Mouse (Mus musculus) hindbrain, embryonic 12.5 days (tissue): ENCODE results near the gene Camk2b. TPM values are rescaled to one million over a fixed set of nuclear protein-coding genes. Genes with fewer than 3 reads are reported as not detected.
"Not testable (repeated sequence)": the region's sequence is repeated elsewhere in the genome, so short reads cannot be mapped to it uniquely, and the experiment has no call there.

Experiments
- ATAC-seq: fragments of 200-750 bp; cut with Nextera tagmentation; 2 replicates; pipeline ENCODE4 v1.8.0; 2017; ENCODE audit warnings: moderate TSS enrichment; ENCODE audit not compliant: low FRiP score
- H3K27ac ChIP-seq: fragments of 300-500 bp; sonication (generic); 2 replicates; pipeline ENCODE4 v1.5.1; 2016; ENCODE audit warnings: mild to moderate bottlenecking
- H3K27me3 ChIP-seq: fragments of 300-500 bp; sonication (generic); 2 replicates; pipeline ENCODE4 v1.6.1; 2016; ENCODE audit warnings: mild to moderate bottlenecking
- H3K36me3 ChIP-seq: fragments of 300-500 bp; sonication (generic); 2 replicates; pipeline ENCODE4 v1.6.1; 2016; ENCODE audit warnings: mild to moderate bottlenecking
- H3K4me1 ChIP-seq: fragments of 300-500 bp; sonication (generic); 2 replicates; pipeline ENCODE4 v1.6.1; 2016
- H3K4me2 ChIP-seq: fragments of 300-500 bp; sonication (generic); replicated peaks from 2 replicates; pipeline ENCODE4 v1.6.1; 2016; ENCODE audit warnings: mild to moderate bottlenecking
- H3K4me3 ChIP-seq: fragments of 300-500 bp; sonication (generic); 2 replicates; pipeline ENCODE4 v1.5.1; 2016; ENCODE audit warnings: mild to moderate bottlenecking
- H3K9ac ChIP-seq: fragments of 300-500 bp; sonication (generic); 2 replicates; pipeline ENCODE4 v1.6.1; 2016; ENCODE audit warnings: mild to moderate bottlenecking, moderate library complexity
- H3K9me3 ChIP-seq: fragments of 300-500 bp; sonication (generic); replicated peaks from 2 replicates; pipeline ENCODE4 v1.6.1; 2016; ENCODE audit warnings: mild to moderate bottlenecking
- WGBS: fragments of 180-500 bp; shearing (Covaris S2); methylation state at CpG from one replicate; pipeline ENCODE4 v1.1.7; 2016; 5-methylcytosine and 5-hydroxymethylcytosine counted together
- polyA plus RNA-seq: library from polyadenylated mRNA; unstranded; fragments of >200 nt; fragmentation: Nextera tagmentation; extraction: Ambion mirVana; gene quantifications from 2 replicates; pipeline ENCODE4 v1.2.1, GENCODE M21; 2016

Gene Camk2b
- polyA plus RNA-seq, 1 experiment from 2014 or later, result 16.5 TPM

DNA sequence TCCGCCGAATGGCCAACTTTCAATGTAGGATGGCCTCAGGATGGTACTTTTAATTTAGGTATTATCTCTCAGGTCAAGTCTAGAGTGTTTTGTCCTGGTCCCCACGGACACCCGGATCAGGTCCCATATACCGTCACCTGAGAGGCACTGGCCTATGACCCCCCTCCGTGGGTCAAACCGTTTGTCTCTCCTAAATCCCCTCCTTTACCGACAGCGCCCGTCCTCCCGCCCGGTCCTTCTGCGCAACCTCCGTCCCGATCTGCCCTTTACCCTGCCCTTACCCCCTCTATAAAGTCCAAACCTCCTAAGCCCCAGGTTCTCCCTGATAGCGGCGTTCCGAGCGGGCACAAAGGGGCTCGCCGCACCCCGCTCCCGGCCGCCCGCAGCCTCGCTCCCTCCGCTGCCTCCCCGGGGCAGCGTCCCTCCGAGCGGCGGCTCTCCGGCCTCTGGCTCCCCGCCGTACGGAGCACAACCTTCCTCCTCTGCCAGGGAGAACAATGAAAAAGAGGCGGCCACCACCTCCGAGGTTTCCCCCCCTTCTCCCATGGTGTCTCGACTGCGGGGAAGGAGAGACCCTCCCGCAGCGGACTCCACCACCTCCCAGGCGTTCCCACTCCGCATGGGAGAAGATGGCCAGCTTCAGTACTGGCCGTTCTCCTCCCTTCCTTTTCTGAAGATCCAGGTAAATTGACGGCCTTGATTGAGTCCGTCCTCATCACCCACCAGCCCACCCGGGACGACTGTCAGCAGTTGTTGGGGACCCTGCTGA, 59.0 kb downstream of the Camk2b start:
- not testable (repeated sequence) for H3K36me3 ChIP-seq, H3K9me3 ChIP-seq, H3K27ac ChIP-seq, H3K4me1 ChIP-seq, ATAC-seq
- Histone ChIP-seq H3K9ac (peak overlapping the region; percentile 27; the same call in 1 of the 2 replicates), H3K27me3 (peaks cover 25% of the 10 kb centered on the region), H3K4me3 (peak overlapping the region; percentile 39), H3K4me2 (peak overlapping the region; percentile 53)
- 4% methylated on average over 19 of the region's 49 CpGs for WGBS

DNA sequence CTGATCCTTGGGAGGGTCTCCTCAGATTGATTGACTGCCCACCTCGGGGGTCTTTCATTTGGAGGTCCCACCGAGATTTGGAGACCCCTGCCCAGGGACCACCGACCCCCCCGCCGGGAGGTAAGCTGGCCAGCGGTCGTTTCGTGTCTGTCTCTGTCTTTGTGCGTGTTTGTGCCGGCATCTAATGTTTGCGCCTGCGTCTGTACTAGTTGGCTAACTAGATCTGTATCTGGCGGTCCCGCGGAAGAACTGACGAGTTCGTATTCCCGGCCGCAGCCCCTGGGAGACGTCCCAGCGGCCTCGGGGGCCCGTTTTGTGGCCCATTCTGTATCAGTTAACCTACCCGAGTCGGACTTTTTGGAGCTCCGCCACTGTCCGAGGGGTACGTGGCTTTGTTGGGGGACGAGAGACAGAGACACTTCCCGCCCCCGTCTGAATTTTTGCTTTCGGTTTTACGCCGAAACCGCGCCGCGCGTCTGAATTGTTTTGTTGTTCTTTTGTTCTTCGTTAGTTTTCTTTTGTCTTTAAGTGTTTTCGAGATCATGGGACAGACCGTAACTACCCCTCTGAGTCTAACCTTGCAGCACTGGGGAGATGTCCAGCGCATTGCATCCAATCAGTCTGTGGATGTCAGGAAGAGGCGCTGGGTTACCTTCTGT, 59.7 kb downstream of the Camk2b start:
- not testable (repeated sequence) for H3K4me1 ChIP-seq, H3K27ac ChIP-seq, ATAC-seq, H3K36me3 ChIP-seq, H3K9me3 ChIP-seq, H3K9ac ChIP-seq
- Histone ChIP-seq H3K4me3 (peak overlapping the region; percentile 39), H3K4me2 (peak overlapping the region; percentile 53), H3K27me3 (peaks cover 25% of the 10 kb centered on the region)
- WGBS, result 4% methylated on average over 39 of the region's 44 CpGs

DNA sequence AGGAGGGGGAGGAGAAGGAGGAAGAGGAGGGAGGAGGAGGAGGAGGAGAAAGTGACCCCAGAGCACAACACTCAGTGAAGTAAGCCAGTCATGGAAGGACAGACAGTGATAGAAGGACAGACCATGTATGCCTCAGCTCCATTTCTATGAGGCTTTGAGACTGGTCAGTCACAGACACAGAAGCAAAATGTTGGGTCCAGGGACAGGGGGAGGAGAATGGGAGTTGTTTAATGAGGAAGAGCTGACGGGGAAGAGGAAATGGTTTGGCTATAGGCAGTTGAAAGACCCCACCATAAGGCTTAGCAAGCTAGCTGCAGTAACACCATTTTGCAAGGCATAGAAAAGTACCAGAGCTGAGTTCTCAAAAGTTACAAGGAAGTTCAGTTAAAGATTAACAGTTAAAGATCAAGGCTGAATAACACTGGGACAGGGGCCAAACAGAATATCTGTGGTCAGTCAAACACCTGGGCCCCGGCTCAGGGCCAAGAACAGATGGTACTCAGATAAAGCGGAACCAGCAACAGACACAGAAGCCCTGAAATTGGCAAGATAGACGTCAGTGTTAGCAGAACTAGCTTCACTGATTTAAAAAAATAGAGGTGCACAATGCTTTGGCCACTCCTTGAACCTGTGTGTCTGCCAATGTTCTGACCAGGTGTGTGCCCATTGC, 60.7 kb downstream of the Camk2b start:
- ATAC-seq, H3K9me3 ChIP-seq, H3K9ac ChIP-seq: not testable (repeated sequence)

DNA sequence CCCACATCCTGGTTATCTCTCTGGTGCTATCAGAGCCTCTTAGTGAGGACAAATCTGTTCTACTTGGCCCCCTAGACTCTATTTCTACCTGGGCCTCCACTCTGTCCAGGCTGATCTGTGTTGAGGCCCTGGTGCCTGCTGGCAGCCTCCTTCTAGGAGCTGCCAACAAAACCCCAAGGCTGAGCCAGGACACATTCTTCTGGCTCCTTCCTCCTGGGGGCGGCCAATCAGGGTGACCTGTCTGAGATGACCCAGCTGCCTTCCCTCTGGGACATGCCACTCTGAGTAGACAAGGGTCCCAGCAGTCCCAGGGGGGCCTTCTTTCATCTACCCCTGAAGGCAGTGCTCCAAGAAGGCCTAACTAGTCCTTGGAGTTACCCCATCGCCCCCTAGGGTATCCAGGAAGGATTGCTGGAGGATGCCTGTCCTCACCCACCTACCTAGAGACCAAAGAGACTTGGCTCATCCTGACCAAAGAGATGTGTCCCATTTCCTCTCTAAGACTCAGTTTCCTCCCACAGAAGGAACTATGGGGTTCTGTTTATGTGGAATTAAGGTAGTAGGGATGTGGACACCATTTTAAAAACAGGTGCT, 63.0 kb downstream of the Camk2b start:
- WGBS, result 53% methylated on average over 2 of the region's 2 CpGs
- H3K4me1 ChIP-seq, result peaks cover 17% of the 10 kb centered on the region
- ATAC-seq, result no peak

More for the DNA sequence above, 60.7 kb downstream of the Camk2b start:
- not testable (repeated sequence) for H3K4me1 ChIP-seq, H3K36me3 ChIP-seq, H3K4me2 ChIP-seq, H3K4me3 ChIP-seq, H3K27ac ChIP-seq
- 42% methylated on average over 1 of the region's 4 CpGs for WGBS
- peaks cover 25% of the 10 kb centered on the region for H3K27me3 ChIP-seq

DNA sequence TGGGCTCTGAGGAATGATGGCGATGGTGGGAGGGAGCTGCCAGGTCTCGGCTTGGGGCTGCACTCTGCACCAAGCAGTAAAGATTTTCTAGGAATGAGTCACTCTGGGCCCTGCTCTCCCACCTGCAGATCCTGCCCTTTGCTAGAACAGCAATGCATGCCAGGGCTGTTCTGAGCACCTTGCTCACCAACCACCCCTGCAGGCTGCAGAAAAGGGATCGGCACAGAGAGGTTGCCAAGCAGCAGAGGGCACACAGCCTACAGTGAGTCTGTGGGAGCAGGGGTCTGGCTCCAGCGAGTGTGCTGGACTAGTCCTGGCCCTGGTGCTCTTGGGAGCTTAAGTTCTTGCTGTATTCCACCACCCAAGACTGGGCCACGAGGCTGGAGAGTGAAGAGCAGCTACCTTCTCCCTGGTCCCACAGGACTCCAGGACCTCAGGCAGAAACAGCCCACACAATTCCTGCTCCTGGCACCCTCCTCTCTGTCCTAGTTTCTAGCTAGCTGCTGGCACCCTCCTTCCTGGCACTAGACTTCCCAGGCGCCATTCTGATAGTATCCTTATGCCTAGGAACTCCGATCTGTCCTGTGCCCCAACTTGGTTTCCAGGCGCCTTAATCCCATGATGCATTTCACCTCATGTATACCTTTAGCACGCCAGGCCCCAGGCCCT, 64.0 kb downstream of the Camk2b start:
- no peak overlapping the region for H3K9ac ChIP-seq
- no peaks in the 10 kb centered on the region for H3K36me3 ChIP-seq
- no peaks in the 10 kb centered on the region for H3K9me3 ChIP-seq
- peaks cover 17% of the 10 kb centered on the region for H3K4me1 ChIP-seq
- no peak overlapping the region for H3K27ac ChIP-seq
- H3K4me2 ChIP-seq, result no peak overlapping the region
- H3K4me3 ChIP-seq, result no peak overlapping the region
- no peak for ATAC-seq
- H3K27me3 ChIP-seq, result peaks cover 18% of the 10 kb centered on the region
- 81% methylated on average over 9 of the region's 9 CpGs for WGBS

More for the DNA sequence above, 63.0 kb downstream of the Camk2b start:
- Histone ChIP-seq H3K4me2 (no peak overlapping the region), H3K4me3 (no peak overlapping the region), H3K27ac (no peak overlapping the region), H3K9ac (no peak overlapping the region), H3K27me3 (peaks cover 18% of the 10 kb centered on the region), H3K9me3 (no peaks in the 10 kb centered on the region), H3K36me3 (no peaks in the 10 kb centered on the region)

DNA sequence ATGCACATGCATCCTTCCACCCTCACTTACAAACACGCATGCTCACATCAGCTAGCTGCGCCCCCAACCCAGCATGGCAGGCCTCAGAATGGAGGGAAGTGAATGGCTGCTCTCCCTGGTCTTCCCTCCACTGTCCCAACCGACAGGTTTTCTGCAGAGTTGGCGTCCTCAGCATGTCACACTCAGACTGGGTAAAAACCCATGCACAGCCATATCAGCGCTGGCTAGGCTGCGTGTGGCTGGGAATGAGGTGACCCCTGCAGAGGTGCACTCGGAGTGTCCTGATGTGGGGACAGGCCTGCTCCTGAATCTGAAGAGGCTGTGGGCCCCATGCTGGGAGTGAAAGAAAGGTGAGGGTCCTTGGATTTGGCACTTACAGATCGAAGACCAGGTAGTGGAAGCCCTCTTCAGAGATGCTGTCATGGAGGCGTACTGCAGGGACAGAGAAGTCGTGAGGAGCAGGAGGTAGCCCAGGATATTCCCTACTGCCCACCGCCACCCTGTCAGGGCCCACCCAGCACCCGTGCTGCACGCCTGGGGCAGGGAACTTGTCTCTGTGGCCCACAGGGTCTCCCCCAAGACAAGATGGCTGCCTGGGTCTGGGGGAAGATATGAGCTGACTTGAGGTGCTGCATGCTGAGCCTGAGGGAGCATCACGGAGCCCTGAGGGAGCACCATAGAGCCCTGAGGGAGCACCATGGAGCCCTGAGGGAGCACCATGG, 65.0 kb downstream of the Camk2b start:
- Histone ChIP-seq H3K4me3 (no peak overlapping the region), H3K9ac (peak overlapping the region; percentile 20; the same call in 1 of the 2 replicates), H3K4me1 (peaks cover 17% of the 10 kb centered on the region), H3K27me3 (peaks cover 18% of the 10 kb centered on the region), H3K36me3 (no peaks in the 10 kb centered on the region), H3K4me2 (no peak overlapping the region), H3K9me3 (no peaks in the 10 kb centered on the region), H3K27ac (peak overlapping the region; percentile 66)
- 80% methylated on average over 14 of the region's 14 CpGs for WGBS
- no peak for ATAC-seq

DNA sequence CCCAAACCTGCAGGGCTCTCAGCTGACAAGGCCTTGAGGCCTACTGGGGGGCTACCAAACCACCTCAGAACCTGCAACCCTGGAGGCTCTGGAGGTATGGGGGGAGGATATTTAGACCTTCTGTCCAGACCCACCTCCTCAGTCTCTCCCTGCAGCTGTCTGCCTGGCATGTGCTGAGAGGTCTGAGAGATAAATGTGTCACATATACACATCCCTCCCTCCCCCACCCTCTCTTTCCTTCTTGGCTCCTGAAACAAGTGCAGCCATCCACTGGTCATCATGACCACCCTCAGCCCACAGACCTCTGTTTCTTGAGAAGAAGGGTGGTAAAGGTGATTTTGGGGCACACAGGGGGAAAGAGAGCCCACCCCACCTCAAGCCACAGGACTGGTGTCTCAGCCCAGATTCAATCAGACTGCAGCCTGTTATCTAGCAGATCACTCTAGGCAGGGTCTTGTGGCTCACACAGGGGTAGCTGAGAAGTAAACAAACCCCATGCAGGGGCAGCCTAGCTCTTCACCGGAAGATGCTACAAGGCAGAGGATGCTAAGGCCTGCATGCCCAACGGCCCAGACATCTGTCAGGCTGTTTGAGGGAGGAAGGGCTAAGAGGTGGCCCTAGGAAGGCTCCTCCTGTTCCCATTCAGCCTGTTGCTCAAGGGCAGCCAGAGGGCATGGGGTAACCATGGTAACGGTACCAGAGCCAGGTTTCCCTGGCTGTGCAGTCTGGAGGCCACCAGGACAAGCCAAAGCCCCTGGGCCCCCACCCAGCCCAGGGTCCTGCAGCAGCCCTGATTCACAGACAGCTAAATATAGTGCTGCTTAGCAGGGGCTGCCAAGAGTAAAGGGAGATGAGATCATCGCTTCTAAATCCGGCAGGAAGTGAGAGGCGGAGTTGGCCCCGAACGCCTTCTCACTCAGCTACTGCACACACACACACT, 66.1 kb downstream of the Camk2b start:
- Histone ChIP-seq H3K4me2 (0 out of 2 replicates have a peak overlapping the region, but pooled peaks have one; percentile 3), H3K36me3 (no peaks in the 10 kb centered on the region), H3K4me3 (no peak overlapping the region), H3K9me3 (no peaks in the 10 kb centered on the region), H3K27me3 (peaks cover 14% of the 10 kb centered on the region), H3K27ac (peak overlapping the region; percentile 66), H3K9ac (0 out of 2 replicates have a peak overlapping the region, but pooled peaks have one; percentile 20), H3K4me1 (peaks cover 17% of the 10 kb centered on the region)
- WGBS, result 7% methylated on average over 5 of the region's 8 CpGs
- ATAC-seq, result peak; percentile 59

DNA sequence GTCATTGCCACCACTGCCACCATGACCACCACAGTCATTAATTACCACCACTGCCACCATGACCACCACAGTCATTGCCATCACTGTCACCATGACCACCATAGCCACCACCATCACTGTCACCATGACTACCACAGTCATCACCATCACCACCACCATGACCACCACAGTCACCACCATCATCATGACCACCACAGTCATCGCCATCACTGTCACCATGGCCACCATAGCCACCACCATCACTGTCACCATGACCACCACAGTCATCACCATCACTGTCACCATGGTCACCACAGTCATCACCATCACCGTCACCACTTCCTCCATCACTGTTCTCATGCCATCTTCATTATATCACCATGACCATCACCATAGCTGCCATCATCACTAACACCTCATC, 67.7 kb downstream of the Camk2b start:
- peaks cover 17% of the 10 kb centered on the region for H3K4me1 ChIP-seq
- H3K4me2 ChIP-seq, result no peak overlapping the region
- no peaks in the 10 kb centered on the region for H3K9me3 ChIP-seq
- ATAC-seq, result no peak
- 96% methylated on average over 2 of the region's 2 CpGs for WGBS
- H3K9ac ChIP-seq, result no peak overlapping the region
- H3K4me3 ChIP-seq, result no peak overlapping the region
- H3K27ac ChIP-seq, result no peak overlapping the region
- H3K36me3 ChIP-seq, result no peaks in the 10 kb centered on the region
- H3K27me3 ChIP-seq, result peaks cover 3% of the 10 kb centered on the region

DNA sequence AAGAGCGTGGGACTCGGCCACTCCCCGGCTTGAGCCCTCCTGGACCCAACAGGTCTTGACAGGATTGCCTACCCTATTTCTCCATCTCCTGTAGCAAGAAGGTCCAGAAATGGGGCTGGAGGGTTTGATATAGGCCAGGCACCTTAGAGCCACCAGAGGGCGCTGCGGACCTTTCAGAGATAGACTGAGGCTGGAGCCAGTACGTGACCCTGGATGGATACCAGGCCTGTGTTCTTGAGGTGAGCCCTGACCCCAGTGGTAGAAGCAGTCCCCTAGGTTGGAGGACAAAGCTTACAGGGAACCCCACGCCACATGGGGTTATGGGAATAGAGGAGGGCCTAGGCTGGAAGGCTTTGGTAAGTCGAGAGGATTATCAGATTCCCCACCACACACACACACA, 70.2 kb downstream of the Camk2b start:
- Histone ChIP-seq H3K4me2 (no peak overlapping the region), H3K27ac (no peak overlapping the region), H3K4me1 (peaks cover 16% of the 10 kb centered on the region), H3K9me3 (no peaks in the 10 kb centered on the region), H3K9ac (no peak overlapping the region), H3K4me3 (no peak overlapping the region), H3K27me3 (peaks cover 6% of the 10 kb centered on the region), H3K36me3 (no peaks in the 10 kb centered on the region)
- ATAC-seq, result peak; percentile 50; the same call in 1 of the 2 replicates
- WGBS, result 15% methylated on average over 8 of the region's 8 CpGs

DNA sequence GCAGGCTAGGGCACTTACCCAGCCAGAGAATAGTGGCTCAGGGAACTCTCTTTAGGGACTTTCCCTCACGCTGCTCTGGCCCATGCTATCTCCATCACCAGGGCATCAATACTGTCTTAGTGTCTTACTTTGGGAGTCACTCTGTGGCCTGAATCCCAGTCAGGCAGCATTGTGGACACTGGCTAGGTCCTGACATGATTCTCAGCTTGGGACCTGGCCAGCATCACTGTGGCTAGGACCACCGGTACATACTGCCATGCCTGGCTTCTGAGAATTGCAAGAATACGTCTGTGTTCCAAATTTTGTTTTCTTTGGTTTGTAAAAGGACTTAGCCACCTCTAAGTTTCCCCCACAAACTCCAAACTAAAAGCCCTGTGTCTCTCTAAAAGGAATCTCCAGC, 71.3 kb downstream of the Camk2b start:
- no peak overlapping the region for H3K9ac ChIP-seq
- peaks cover 6% of the 10 kb centered on the region for H3K27me3 ChIP-seq
- 70% methylated on average over 3 of the region's 3 CpGs for WGBS
- H3K4me2 ChIP-seq, result no peak overlapping the region
- no peaks in the 10 kb centered on the region for H3K9me3 ChIP-seq
- no peaks in the 10 kb centered on the region for H3K36me3 ChIP-seq
- no peak for ATAC-seq
- no peak overlapping the region for H3K4me3 ChIP-seq
- H3K4me1 ChIP-seq, result peaks cover 5% of the 10 kb centered on the region
- no peak overlapping the region for H3K27ac ChIP-seq
